Mouse (Mus musculus): ENCODE measurements around the gene Csnk1d.
A peak's percentile ranks its signal among the peaks of the same experiment; 100 is the strongest.

Csnk1d gene

GRCm38 (mm10) chr11:120951731-120952730 is 39.1 kb downstream of the Csnk1d start:
- DNase-seq (ENCODE audit: low spot score) = no peak

GRCm38 (mm10) chr11:120951237-120951636 is 39.9 kb downstream of the Csnk1d start:
- no peak for DNase-seq (ENCODE audit: low spot score)

GRCm38 (mm10) chr11:120950281-120951202 is 40.6 kb downstream of the Csnk1d start:
- DNase-seq (ENCODE audit: low spot score) = peak; percentile 97

DNA sequence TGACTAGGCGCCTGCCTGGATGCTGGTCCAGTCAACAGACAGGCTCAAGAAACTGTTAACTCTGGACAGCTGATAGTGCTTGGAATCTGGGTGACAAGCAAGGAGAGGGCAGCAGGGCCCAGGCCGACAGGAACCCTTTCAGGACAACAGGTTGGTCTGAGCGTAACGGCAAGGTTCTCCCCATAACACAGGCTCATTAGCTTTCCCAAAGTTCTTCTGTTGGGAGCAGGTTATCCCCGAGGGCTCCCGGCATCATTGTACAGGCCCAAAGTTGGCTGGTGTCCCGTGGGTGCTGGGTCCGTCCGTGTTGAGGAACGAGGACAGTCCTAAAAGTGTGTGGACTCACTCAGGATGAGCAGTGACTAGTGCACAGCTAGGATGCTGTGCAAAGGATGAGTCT is 41.3 kb downstream of the Csnk1d start:
- DNase-seq (ENCODE audit: low spot score) = no peak

DNA sequence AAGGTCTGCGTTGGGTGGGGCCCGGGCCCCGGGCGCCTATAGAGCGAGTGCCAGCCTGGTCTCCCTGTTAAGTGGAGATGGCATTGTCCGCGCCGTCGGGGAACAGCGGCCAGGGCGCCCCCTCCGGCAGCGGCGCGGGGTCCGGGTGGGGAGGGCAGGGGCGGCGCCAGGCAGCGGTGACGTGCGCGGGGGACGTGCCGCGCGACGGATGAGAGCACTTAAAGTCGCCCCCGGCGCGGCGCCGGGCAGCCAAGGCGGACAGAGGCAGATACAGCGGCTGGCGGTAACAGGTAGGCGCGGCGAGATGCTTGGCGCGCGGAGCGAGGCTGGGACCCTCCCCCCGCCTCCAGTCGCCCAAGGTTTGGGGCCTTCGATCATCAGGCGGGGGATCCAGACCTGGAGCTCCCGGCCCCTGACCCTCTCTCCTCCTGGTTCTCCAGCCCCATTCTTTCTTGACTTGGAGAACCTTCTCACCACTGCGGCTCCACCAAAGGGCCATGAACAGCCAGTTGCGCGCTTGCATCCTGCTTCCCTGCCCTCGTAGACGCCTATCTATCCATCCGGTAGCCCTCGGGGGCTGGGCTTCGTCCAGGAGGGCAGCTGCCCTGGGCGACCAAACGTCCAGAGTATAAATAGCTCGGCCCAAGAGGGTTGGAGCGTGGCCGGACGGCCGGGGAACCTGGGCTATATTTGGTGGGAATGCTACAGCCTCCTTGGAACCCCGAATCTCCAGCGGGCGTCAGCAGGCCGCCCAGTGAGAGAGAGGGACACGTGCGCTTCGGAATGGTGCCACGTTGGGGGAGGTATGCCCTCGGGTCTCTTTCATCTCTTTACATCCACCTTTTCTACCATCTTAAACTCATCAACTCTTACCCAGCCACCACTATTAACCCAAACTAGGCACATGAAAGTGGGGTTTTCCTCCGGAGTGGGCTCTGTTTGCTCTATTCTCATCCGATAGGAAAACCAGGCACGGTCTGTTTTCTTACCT is 42.0 kb downstream of the Csnk1d start:
- DNase-seq (ENCODE audit: low spot score) = peak; percentile 58

- no peak for DNase-seq (ENCODE audit: low spot score)
These were observed 42.8 kb downstream of the Csnk1d start, which contains the start of gene Slc16a3 for GRCm38 (mm10) chr11:120948328-120948727. TSS of gene Slc16a3 (plus strand) at chr11:120948480.

GRCm38 (mm10) chr11:120945926-120946325 is 45.2 kb downstream of the Csnk1d start:
- DNase-seq (ENCODE audit: low spot score) = no peak

DNA sequence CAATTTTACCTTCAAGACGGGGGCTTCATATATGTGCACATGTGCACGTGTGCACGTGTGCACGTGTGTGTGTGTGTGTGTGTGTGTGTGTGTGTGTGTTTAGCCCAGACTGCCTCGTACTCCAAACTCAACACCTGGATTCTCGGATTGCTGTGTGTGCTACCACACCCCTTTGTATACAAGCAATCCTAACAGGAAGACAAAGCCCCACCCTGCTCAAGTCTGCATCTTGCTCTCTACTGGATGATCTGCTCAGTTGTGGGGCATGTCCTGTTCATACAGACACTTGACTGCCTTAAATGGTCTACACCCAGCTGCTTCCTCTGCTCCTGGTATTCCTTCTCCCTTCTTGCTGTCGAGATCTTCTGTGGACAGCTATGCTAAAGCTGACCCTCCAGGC is 45.9 kb downstream of the Csnk1d start:
- DNase-seq (ENCODE audit: low spot score) = no peak

DNA sequence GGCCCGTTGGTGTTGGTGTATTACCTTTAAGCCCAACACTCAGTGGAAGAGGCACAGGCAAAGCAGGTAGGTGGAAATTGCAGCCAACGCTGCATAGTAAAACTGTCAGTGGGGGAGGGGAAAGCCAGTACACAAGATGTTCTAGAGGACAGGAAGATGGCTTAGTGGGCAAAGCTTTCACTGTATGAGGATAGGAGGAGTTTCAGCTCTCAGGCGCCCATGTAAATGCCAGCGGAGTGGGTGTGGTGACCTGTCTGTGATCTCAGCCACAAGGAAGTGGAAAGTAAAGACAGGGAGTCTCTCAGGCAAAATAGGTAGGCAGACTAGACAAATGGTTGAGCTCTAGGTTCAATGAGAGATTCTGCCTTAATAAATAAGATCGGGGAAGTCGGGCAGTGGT is 50.2 kb downstream of the Csnk1d start:
- DNase-seq (ENCODE audit: low spot score) = no peak

- no peak for DNase-seq (ENCODE audit: low spot score)
These were observed 51.3 kb downstream of the Csnk1d start for GRCm38 (mm10) chr11:120939712-120940341.

DNA sequence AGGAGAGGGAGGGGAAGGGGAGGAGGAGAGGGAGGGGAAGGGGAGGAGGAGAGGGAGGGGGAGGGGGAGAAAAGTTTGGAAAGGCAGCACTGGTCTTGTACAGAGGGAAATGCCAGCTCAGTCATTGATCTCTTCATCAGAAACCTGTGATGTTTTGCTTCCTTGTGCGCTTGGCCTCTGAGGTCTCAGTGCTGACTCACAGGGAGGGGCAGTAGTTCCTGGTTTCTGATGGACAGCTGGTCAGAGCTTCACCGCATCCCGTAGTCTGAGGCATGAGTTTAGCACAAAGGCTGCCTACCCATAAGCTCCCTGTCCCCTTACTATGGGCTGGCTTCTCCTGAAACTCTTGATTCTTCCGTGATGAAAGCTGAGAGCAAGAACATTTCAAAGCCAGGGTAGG is 52.3 kb downstream of the Csnk1d start:
- peak; percentile 39 for DNase-seq (ENCODE audit: low spot score)

DNA sequence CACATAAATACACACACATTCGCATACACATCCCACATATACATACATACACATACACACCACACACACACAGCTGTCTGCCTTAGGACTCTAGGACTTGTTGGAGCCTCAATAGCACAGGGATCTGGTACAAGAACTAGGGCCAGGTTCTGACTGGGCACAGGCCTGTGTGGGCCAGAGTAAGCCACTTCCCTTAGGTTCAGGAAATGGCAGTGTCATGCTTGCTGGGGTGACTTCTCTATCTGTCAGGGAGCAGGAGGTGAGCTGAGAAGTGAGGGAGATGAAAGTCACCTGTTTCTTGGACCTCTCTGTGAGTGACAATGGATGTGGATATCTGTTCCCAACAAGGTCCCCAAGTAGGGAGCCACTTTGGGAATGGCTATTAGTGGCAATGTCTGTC is 53.2 kb downstream of the Csnk1d start:
- DNase-seq (ENCODE audit: low spot score) = no peak

DNA sequence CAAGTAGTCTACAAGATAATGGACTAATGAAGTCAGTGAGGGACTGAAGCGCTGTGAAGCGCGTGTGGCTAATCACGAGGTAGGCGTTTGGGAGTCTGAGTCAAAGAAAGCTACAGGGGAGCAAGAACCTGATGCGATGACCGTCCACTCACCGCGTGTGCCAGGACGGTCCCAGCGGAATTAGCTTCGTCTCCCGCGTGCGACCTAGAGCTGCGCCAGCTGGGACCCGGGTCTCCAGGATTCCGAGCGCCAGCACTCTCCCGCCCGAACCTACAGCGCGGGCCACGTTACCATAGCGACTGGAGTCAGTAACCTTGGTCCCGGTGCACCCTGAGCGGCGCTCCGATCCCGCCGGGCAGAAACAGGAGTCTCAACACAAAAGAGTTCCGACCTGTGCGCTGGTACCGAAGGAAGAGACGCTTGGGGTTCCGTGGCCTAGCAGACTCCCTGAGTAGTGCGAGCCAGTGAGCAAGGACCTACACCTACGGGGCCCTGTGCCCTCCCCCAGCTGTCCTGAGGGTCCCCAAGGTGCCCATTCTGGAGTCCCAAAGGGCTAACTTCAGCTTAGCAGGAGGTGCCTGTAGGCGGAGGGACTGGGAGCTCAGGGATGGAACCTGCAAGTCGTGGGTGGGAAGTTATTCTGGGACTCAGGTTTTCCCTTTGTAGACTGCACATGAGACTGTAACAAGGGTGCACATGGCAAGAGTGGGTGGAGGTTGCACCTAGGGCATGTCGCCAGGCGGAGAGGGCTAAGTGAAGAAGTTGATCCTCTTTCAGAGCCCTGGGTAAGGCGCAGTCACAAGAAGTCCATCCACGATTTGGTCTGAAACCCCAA is 58.3 kb downstream of the Csnk1d start, which contains the start of gene Ccdc57:
Gene Ccdc57, minus strand, starts transcription at position 309 of the 835 bp plus-strand sequence.
- peak; percentile 89 for DNase-seq (ENCODE audit: low spot score)

- DNase-seq (ENCODE audit: low spot score) = no peak
These were observed 59.7 kb downstream of the Csnk1d start for GRCm38 (mm10) chr11:120931479-120931878.

GRCm38 (mm10) chr11:120928468-120928867 is 62.7 kb downstream of the Csnk1d start:
- no peak for DNase-seq (ENCODE audit: low spot score)

DNA sequence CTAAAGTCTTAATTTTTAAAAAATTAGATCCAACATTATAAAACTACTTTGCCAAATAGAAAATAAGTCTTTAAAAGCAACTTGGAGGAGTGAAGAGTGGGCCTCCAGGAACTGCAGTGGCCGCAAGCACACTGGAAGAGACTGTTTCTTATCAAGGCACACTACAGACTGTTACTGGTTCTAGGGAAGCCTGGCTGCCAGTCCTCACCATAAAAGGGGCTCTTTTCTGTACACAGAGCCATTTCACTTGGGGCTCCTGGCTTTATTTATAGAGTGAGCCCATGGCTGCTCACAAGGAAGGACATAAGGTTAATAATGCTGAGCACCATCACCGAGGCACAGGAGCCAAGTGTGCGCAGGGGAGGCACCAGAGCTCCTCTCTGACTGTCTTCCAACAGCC is 68.6 kb downstream of the Csnk1d start:
- no peak for DNase-seq (ENCODE audit: low spot score)

DNA sequence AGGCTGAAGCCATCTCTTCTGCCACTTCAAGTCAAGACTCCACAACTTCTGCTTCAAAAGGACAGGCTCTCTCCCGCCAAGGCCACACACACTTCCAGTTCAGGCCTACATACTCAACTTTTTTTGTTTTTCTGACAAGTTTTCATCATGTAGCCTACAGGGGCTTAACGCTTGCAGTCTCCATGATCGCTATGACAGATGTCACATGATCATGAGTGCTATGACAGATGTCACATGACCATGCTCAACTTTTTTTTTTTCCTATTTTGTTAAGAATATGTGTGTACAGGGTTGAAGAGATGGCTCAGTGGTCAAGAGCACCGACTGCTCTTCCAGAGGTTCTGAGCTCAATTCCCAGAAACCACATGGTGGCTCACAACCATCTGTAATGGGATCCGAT is 73.4 kb downstream of the Csnk1d start:
- no peak for DNase-seq (ENCODE audit: low spot score)

- DNase-seq (ENCODE audit: low spot score) = no peak
These were observed 74.7 kb downstream of the Csnk1d start for GRCm38 (mm10) chr11:120916477-120916876.

- DNase-seq (ENCODE audit: low spot score) = no peak
These were observed 77.3 kb downstream of the Csnk1d start for GRCm38 (mm10) chr11:120913796-120914195.

Data from yolk sac, embryonic 10.5 days (tissue).